Mouse (Mus musculus) midbrain, embryonic 10.5 days (tissue): ENCODE data around the gene Gm13539. TPM values are rescaled to one million over a fixed set of nuclear protein-coding genes. Genes with fewer than 3 reads are reported as not detected.
"Not testable (repeated sequence)": the region's sequence is repeated elsewhere in the genome, so short reads cannot be mapped to it uniquely, and the experiment has no call there.

ENCODE experiments used
- DNase-seq: peaks from one replicate; pipeline ENCODE4 v3.0.0-alpha.2; 2017; ENCODE audit warnings: low spot score
- H3K27ac ChIP-seq: fragments of 300-500 bp; sonication (generic); replicated peaks from 2 replicates; pipeline ENCODE4 v1.5.1; 2016; ENCODE audit warnings: mild to moderate bottlenecking
- H3K27me3 ChIP-seq: fragments of 300-500 bp; sonication (generic); 2 replicates; pipeline ENCODE4 v1.6.1; 2016; ENCODE audit warnings: low read depth, mild to moderate bottlenecking; ENCODE audit not compliant: poor library complexity, severe bottlenecking
- H3K36me3 ChIP-seq: fragments of 300-500 bp; sonication (generic); 2 replicates; pipeline ENCODE4 v1.6.1; 2016; ENCODE audit warnings: mild to moderate bottlenecking, moderate library complexity
- H3K4me1 ChIP-seq: fragments of 300-500 bp; sonication (generic); 2 replicates; pipeline ENCODE4 v1.6.1; 2016
- H3K4me3 ChIP-seq: fragments of 300-500 bp; sonication (generic); 2 replicates; pipeline ENCODE4 v1.5.1; 2016; ENCODE audit warnings: mild to moderate bottlenecking, moderate library complexity
- H3K9me3 ChIP-seq: fragments of 300-500 bp; sonication (generic); replicated peaks from 2 replicates; pipeline ENCODE4 v1.6.1; 2016; ENCODE audit warnings: mild to moderate bottlenecking
- WGBS: fragments of 180-500 bp; shearing (Covaris S2); methylation state at CpG from one replicate; pipeline ENCODE4 v1.1.7; 2016; 5-methylcytosine and 5-hydroxymethylcytosine counted together
- polyA plus RNA-seq: library from polyadenylated mRNA; unstranded; fragments of >200 nt; fragmentation: Nextera tagmentation; extraction: Ambion mirVana; gene quantifications from 2 replicates; pipeline ENCODE4 v1.2.1, GENCODE M21; 2016

Gene Gm13539
- not detected in 2 replicates for polyA plus RNA-seq

DNA sequence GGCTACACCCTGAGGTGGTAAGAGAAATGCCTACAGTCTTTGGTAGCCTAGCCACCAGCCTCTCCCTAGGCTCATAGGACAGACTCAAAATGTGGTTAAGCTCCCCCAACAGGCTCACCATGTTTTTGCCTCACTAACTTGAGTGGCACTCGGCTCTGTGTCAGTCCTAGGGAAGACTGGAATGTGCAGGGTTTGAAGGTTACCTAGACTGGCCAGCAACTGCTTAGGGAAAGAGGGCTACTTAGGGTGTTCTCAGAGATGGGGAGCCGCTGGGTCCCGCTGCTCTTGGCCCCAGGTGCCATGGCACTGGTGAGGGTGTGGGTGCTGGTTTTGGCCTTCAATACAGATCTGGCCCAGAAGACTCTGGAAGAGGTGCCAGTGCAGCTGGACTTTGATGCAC lies at the start of gene Gm13539:
TSS of gene Gm13539 (plus strand) at position 301 of the 400 bp plus-strand sequence.
- no peak for DNase-seq
- peaks cover 12% of the 10 kb centered on the region for H3K4me1 ChIP-seq
- no peaks in the 10 kb centered on the region for H3K9me3 ChIP-seq
- 74% methylated on average over 3 of the region's 3 CpGs for WGBS
- no peak within 1 kb of the TSS for H3K27ac ChIP-seq
- H3K27me3 ChIP-seq, result no peaks in the 10 kb centered on the region
- no peaks in the 10 kb centered on the region for H3K36me3 ChIP-seq
- H3K4me3 ChIP-seq, result no peak within 1 kb of the TSS

DNA sequence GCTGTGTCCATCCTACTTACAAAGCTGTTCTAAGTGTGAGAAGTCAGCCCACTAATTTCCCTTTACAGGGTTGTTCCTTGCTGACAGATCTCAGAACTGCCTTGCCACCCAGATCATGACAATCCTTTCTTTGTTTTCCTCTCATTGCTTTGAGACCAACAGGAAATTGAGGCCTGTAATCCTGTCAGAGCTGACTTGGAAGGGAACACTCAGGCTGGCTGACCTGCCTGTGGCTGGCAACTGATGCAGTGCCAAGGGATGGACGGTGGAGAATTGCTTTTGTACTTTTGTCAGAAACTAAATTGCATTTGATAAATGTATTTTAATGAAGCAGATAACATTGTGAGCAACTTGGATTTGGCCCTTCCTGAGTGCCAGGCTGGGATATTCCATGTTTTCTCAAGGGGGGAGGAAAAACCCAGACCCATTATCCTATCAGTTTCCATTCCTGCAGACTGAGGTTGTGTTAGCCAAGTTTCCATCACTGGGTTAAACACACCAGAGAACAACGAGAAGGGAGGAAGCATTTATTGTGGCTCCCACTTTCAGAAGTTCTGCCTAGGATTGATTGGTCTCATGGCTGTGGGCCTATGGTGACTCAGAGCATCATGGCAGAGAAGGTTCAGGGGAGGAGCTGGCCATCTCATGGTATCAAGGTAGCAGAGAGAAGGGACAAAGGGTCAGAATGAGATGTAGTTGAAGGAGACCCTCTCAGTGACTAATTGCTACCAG lies 48.7 kb upstream of the Gm13539 start:
- no peak for DNase-seq
- H3K27me3 ChIP-seq, result no peaks in the 10 kb centered on the region
- no peaks in the 10 kb centered on the region for H3K36me3 ChIP-seq
- H3K4me3 ChIP-seq, result no peak overlapping the region
- H3K27ac ChIP-seq, result no peak overlapping the region
- H3K4me1 ChIP-seq, result no peaks in the 10 kb centered on the region
- WGBS, result 79% methylated on average over 2 of the region's 2 CpGs
- H3K9me3 ChIP-seq, result no peaks in the 10 kb centered on the region

DNA sequence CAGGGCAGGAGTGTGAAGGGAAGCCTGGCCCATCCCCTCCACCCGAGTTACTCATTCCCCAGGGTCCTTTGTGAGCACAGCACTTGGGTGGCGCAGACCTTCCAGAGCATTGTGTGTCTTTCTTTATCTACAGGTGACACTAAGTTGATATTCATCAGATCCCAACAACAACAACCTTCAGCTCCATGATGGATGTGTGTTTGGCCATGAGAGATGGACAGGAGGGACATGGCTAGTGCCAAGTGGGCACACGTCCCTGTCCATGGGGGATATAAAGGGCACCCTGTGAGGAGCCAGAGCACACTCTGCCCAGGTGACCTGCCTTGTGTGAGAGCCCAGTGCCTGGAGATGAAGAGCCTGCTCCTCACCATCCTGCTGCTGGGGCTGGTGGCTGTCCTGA lies 45.3 kb upstream of the Gm13539 start, which contains the start of gene Obp2b:
TSS of gene Obp2b (plus strand) at position 301 of the 400 bp plus-strand sequence.
- not testable (repeated sequence) for H3K4me3 ChIP-seq, H3K36me3 ChIP-seq, H3K27me3 ChIP-seq, H3K9me3 ChIP-seq, H3K4me1 ChIP-seq, DNase-seq, H3K27ac ChIP-seq
- 86% methylated on average over 3 of the region's 3 CpGs for WGBS

DNA sequence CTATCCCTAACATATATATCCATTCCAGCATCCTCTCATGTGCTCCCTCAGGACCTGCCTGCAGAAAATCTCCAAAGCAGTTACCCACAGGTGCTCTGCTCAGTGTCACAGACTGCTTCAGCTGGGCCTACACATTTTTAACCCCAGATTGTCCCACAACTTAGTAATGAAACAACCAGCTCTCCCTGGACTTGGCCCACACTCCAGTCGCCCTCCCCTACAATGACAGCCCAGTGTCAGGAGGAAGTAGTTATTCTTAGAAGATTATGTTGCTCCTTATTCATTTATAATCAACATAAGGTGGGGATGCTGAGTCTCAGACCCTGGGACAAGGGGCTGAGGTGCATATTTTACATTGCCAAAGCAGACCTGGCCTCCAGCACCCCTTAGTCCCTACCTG lies 40.4 kb upstream of the Gm13539 start:
- DNase-seq, result no peak
- 0 out of 2 replicates have a peak, but pooled peaks cover 3% of the 10 kb centered on the region for H3K9me3 ChIP-seq
- H3K27ac ChIP-seq, result no peak overlapping the region

DNA sequence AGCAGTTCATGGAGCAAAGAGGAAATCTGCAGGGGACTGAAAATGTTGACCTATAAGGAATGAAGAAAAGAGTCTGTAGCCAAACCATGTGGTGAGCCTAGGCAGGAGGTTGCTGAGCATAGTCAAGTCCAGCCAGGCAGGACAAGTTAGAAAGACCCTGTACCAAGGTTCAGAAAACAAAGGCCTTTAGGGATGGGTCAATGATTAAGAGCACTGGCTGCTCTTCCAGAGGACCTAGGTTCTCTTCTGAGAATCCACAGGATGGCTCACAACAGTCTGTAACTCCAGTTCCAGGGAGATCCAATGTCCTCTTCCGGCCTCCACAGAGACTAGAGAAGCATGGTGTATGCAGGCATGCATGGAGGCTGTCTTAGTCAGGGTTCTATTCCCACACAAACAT lies 27.9 kb upstream of the Gm13539 start:
- Histone ChIP-seq H3K36me3 (no peaks in the 10 kb centered on the region), H3K9me3 (no peaks in the 10 kb centered on the region), H3K4me3 (no peak overlapping the region), H3K4me1 (no peaks in the 10 kb centered on the region), H3K27me3 (no peaks in the 10 kb centered on the region), H3K27ac (no peak overlapping the region)
- no peak for DNase-seq
- WGBS, result 90% methylated on average over 1 of the region's 1 CpGs

More for the DNA sequence above, 40.4 kb upstream of the Gm13539 start:
- Histone ChIP-seq H3K36me3 (no peaks in the 10 kb centered on the region), H3K27me3 (no peaks in the 10 kb centered on the region), H3K4me3 (no peak overlapping the region), H3K4me1 (no peaks in the 10 kb centered on the region)
- 84% methylated on average over 1 of the region's 1 CpGs for WGBS

DNA sequence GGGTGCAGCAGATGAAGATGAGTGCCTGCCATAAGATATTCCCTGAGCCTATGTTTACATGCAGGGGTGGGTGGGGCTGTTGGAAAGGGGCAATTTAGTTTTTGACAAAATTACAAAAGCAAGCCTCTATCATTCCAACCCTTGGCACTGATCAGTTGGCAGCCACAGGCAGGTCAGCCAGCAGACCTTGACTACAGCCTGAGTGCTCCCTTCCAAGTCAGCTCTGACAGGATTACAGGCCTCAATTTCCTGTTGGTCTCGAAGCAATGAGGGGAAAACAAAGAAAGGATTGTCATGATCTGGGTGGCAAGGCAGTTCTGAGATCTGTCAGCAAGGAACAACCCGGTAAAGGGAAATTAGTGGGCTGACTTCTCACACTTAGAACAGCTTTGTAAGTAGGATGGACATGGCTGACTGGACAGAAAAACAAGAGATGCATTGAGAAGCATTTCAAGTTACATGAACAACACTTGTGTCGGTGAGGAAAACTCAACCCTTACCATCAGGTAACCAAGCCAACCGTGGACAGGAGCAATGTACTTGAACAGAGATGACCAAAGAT lies 23.9 kb upstream of the Gm13539 start:
- no peak for DNase-seq
- 56% methylated on average over 4 of the region's 4 CpGs for WGBS
- Histone ChIP-seq H3K9me3 (no peaks in the 10 kb centered on the region), H3K36me3 (no peaks in the 10 kb centered on the region), H3K27me3 (no peaks in the 10 kb centered on the region), H3K4me3 (no peak overlapping the region), H3K27ac (no peak overlapping the region), H3K4me1 (no peaks in the 10 kb centered on the region)

DNA sequence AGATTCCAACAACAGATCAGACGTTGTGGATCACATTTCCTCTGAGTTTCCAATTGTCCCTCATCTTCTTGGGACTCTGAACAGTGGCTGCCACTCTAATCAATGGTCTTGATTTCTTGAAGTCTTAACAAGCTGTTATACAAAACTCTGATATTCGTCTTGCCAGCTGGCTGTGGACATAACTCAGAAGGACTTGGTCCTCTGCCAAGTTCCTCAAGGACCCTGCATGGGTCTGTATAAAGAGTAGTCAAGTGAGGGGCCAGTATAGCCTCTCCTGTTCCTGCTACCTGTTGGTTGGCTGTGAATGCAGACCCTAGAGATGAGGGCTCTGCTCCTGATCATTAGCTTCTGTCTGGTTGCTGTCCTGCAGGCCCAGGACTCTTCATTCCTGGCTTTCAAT lies 16.8 kb upstream of the Gm13539 start, which contains the start of gene Lcn3:
TSS of gene Lcn3 (plus strand) at position 301 of the 400 bp plus-strand sequence.
- no peaks in the 10 kb centered on the region for H3K36me3 ChIP-seq
- 67% methylated on average over 2 of the region's 2 CpGs for WGBS

DNA sequence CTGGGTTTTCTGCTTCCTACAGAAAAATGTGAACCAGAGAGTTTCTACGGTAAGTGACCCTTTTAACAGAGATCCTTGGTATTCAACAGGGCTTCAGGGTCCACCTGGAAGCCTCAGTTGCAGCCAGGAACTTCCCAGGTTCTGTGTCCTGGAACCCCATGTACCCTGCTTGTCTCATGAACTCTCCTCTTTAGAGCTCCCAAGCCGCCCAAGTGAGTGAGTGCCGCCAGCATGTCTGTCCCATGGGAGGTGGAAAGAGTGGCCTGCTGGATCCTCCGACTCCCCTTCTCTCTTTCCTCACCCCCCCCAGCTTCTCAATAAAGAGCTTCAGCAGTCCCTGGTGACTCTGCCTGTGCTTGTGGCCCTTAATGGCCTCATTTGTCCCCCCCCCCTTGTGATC lies 14.3 kb upstream of the Gm13539 start:
- Histone ChIP-seq H3K36me3 (no peaks in the 10 kb centered on the region), H3K27me3 (no peaks in the 10 kb centered on the region), H3K4me1 (no peaks in the 10 kb centered on the region), H3K4me3 (no peak overlapping the region), H3K9me3 (no peaks in the 10 kb centered on the region), H3K27ac (no peak overlapping the region)
- DNase-seq, result no peak
- 89% methylated on average over 4 of the region's 4 CpGs for WGBS

More for the DNA sequence above, 16.8 kb upstream of the Gm13539 start, which contains the start of gene Lcn3:
- Histone ChIP-seq H3K4me1 (no peaks in the 10 kb centered on the region), H3K27me3 (no peaks in the 10 kb centered on the region), H3K9me3 (no peaks in the 10 kb centered on the region), H3K4me3 (no peak within 1 kb of the TSS), H3K27ac (no peak within 1 kb of the TSS)
- DNase-seq, result no peak

DNA sequence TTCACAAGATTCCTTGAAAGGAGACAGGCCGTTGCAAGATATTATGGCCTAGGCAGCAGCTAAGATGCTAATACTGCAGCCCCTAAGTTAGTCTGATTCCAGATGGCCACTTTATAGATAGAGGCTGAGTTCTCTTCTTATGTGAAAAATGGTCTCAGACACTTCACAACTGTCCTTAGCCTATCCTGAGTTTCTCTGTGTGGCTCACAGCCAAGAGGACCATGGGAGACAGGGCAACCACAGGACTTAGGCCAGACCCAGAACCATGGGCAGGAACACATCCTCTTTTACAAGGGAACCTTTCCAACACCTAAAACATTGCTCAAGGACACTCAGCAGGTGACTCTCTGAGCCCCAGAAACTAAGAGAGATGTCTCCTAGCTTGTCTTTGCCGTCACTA lies 8.6 kb upstream of the Gm13539 start:
- Histone ChIP-seq H3K36me3 (no peaks in the 10 kb centered on the region), H3K4me1 (peaks cover 7% of the 10 kb centered on the region), H3K4me3 (no peak overlapping the region), H3K27ac (no peak overlapping the region), H3K27me3 (no peaks in the 10 kb centered on the region), H3K9me3 (no peaks in the 10 kb centered on the region)
- WGBS, result 88% methylated on average over 2 of the region's 2 CpGs
- DNase-seq, result no peak

DNA sequence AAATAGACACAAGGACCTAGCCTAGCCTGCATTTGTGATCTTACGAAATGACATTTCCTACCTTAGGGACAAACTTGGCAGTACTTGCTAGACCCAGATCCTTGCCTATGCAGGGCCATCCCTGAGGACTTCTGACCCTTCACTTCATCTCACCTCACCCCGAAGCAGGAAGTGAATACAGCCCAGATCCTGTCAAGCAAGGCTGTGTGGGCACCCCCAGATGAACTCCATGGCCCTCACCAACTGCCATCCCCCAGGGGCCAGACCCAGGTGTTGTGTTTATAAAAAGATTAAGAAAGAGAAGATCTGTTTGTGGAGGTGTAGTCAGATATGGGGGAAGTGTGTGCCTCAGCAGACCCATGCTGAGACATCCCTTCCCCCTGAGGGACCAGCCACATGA lies 7.4 kb upstream of the Gm13539 start:
- H3K27ac ChIP-seq, result no peak overlapping the region
- H3K27me3 ChIP-seq, result no peaks in the 10 kb centered on the region
- no peak for DNase-seq
- no peaks in the 10 kb centered on the region for H3K36me3 ChIP-seq
- H3K4me3 ChIP-seq, result no peak overlapping the region
- H3K9me3 ChIP-seq, result no peaks in the 10 kb centered on the region
- peaks cover 7% of the 10 kb centered on the region for H3K4me1 ChIP-seq
- WGBS, result 75% methylated on average over 2 of the region's 2 CpGs

DNA sequence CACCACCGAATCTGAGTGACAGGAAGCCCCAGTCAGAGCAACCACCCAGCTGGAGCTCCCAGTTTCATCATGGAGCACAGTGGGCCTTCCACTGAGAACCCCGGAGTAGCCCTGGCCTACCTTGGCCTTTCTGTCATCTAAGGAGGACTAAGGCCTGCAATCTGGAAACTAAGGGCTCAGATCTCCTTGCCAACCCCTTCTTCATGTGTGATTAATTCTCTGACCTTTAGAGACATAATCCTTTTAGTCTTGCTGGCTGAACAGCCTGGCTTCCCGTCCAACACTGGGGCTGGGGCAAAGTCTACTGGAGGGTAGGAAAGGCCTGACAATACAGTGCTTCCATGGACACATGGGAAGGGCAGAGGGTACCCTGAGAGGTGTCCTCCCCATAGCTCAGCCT lies 6.1 kb upstream of the Gm13539 start:
- H3K36me3 ChIP-seq, result no peaks in the 10 kb centered on the region
- H3K27me3 ChIP-seq, result no peaks in the 10 kb centered on the region
- H3K27ac ChIP-seq, result no peak overlapping the region
- H3K4me1 ChIP-seq, result peaks cover 7% of the 10 kb centered on the region
- WGBS, result 57% methylated on average over 3 of the region's 3 CpGs
- H3K9me3 ChIP-seq, result no peaks in the 10 kb centered on the region
- no peak overlapping the region for H3K4me3 ChIP-seq
- no peak for DNase-seq

DNA sequence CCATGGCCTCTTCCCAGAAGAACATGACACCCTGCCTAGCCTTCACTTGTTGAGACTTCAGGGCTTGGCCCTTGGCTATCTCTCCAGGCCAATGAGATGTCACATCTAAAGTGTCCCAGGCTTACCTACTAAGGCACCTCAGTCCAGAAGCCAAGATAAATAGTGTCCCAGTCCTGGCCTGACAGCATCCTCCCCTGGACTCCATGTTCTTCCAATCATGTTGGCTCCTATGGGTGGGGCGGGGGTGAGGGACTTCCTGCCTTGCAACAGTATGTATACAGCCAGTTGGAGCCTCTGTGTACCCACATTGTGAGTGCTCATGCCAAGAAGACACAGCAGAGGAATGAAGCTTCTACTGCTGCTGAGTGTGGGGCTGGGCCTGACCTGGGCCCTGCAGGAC lies 5.3 kb upstream of the Gm13539 start, which contains the start of gene Lcn11:
TSS of gene Lcn11 (plus strand) at position 301 of the 400 bp plus-strand sequence.
- 88% methylated on average over 1 of the region's 1 CpGs for WGBS
- no peak within 1 kb of the TSS for H3K27ac ChIP-seq
- H3K4me3 ChIP-seq, result no peak within 1 kb of the TSS
- peaks cover 7% of the 10 kb centered on the region for H3K4me1 ChIP-seq
- no peak for DNase-seq
- H3K9me3 ChIP-seq, result no peaks in the 10 kb centered on the region
- no peaks in the 10 kb centered on the region for H3K27me3 ChIP-seq
- no peaks in the 10 kb centered on the region for H3K36me3 ChIP-seq

DNA sequence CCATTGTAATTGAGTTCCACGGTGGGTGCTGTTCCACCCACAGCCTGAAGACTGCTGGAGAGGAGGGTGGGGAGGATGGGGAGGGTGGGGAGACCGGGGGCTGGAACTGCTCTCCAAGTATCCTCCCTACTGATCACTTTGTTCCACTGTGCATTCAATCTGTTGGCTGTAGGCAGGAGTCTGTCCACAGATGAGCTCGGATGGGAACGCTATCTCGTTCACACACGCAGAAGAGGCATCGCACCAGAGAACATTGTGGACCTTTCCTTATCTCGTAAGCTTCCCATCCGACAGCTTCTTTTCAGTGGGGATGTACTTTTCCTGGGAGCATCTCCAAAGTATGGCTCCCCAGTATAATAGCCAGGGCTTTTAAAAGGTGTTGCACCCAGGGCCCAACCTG lies 3.0 kb upstream of the Gm13539 start:
- Histone ChIP-seq H3K36me3 (no peaks in the 10 kb centered on the region), H3K27ac (no peak overlapping the region), H3K9me3 (no peaks in the 10 kb centered on the region), H3K4me1 (peaks cover 7% of the 10 kb centered on the region), H3K27me3 (no peaks in the 10 kb centered on the region), H3K4me3 (no peak overlapping the region)
- 92% methylated on average over 9 of the region's 9 CpGs for WGBS
- no peak for DNase-seq
